Mouse (Mus musculus) spleen, postnatal 4 days (tissue): Measurements from ENCODE around the gene Pigx.

ENCODE experiments used
- DNase-seq, 2 experiments: peaks; one replicate each; pipeline ENCODE4 v3.0.0; 2022; ENCODE audit warnings: low spot score in 2 of 2

Pigx gene

DNA sequence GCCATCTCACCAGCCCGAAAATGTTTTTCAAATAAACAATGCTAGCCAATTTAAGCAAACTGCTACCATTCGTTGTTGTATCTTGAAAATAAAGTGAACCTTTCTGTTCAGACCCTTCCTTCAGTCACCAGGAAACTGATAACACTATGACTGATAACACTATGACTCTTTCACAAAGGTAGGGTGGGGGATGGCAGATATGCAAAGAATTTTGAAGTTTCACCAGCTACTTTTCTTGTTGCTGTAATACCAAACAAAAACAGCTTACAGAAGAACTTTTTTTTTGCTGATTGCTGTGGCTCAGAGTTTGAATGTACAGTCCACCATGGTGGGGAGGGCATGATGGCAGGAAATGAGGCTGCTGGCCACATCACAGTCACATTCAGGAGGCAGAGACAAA, 37.3 kb downstream of the Pigx start:
- no peak for DNase-seq

- no peak for DNase-seq
Observed at GRCm38 (mm10) chr16:32059840-32060523, 39.6 kb downstream of the Pigx start.

DNA sequence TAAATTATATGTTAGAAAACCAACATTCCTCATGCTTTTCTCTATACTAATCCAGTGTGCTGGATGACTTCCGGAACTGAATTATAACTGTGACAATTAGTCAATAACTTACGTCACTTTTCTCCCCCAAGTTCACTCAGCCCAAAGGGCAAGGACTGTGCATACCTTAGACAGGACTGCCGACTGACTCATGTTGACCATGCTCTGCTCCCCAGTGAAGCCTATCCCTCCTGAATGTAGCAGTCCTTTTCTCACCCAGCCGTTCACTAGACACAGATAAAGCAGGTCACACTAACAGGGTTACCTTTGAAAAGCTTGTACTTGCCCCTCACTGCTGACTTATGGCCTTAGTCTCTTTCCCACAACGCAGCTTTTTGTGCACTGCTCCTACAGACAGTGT, 40.7 kb downstream of the Pigx start:
- no peak for DNase-seq

DNA sequence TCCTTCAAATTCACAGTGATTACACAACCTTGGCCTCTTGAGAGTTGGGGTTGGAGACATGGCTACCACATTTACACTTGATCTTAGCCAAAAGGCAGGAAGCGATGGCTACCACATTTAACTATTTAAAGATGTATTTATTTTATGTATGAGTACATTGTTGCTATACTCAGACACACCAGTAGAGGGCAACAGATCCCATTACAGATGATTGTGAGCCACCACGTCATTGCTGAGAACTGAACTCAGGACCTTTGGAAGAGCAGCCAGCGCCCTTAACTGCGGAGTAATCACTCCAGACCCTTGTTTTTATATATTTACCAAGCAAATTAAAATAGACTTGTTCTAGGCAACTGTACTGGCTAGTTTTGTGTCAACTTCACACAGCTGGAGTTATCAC, 57.2 kb downstream of the Pigx start:
- DNase-seq, result no peak
